Mouse (Mus musculus): ENCODE data around the gene Dlg1.

The Dlg1 gene

GRCm38 (mm10) chr16:31659453-31659852 is 3.8 kb upstream of the Dlg1 start:
- Histone ChIP-seq H3K4me1 (replicated peaks; ENCODE audit: low read depth, low read length) (peaks cover 26% of the 10 kb centered on the region), H3K9me3 (ENCODE audit: low read length) (no peaks in the 10 kb centered on the region), H3K36me3 (ENCODE audit: insufficient read depth, low read length) (no peaks in the 10 kb centered on the region), H3K4me3 (replicated peaks; ENCODE audit: low read length) (no peak overlapping the region), H3K27me3 (ENCODE audit: insufficient read depth, low read length) (peaks cover 49% of the 10 kb centered on the region)
- TF ChIP-seq NANOG (IDR thresholded peaks at IDR 0.05; ENCODE audit: borderline replicate concordance, low read length) (no peak), POU5F1 (IDR thresholded peaks at IDR 0.05; ENCODE audit: borderline replicate concordance, low read length) (no peak), CTCF (conservative IDR thresholded peaks at IDR 0.05; ENCODE audit: low read length) (no peak)

DNA sequence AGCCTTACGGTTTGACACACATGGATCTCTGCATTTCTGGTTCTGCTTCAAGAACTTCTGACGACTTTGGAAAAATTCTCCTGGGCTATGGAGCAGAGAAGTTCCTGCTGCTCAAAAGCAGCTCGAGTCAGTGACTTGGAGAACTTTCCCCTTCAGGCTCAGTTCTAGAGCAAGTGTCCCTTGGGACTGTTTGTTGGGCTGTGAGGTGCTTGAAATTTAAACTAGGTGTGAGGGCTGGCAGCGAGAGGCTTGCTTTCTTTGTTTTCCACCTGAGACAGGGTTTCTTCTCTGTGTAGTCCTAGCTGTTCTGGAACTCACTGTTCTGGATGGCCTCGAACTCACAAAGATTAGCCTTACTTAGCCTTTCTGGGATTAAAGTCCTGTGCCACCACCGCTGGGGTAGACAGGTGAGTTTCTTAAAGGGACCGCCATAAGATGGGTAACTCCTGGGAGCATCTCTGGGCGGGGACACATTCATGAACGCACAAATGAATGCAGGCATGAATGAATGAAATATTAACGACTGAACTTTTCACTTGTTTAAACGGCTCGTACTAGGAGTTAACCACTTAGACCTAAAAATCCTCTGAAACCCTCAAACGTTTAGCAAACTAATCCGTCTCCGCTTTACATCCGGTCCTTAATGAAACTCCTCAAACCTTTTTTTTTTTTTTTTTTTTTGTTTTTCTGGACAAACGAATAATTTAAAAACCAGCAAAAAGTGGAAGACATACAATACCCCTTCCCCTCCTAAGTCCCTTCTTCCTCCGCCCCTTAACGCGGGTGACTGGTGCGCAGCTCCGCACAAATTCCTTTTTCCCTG is 476 bp upstream of the Dlg1 start:
- TF ChIP-seq CTCF (conservative IDR thresholded peaks at IDR 0.05; ENCODE audit: low read length) (no peak), POU5F1 (IDR thresholded peaks at IDR 0.05; ENCODE audit: borderline replicate concordance, low read length) (no peak), NANOG (IDR thresholded peaks at IDR 0.05; ENCODE audit: borderline replicate concordance, low read length) (no peak)
- Histone ChIP-seq H3K27me3 (ENCODE audit: insufficient read depth, low read length) (peaks cover 42% of the 10 kb centered on the region), H3K36me3 (ENCODE audit: insufficient read depth, low read length) (peaks cover 23% of the 10 kb centered on the region)

DNA sequence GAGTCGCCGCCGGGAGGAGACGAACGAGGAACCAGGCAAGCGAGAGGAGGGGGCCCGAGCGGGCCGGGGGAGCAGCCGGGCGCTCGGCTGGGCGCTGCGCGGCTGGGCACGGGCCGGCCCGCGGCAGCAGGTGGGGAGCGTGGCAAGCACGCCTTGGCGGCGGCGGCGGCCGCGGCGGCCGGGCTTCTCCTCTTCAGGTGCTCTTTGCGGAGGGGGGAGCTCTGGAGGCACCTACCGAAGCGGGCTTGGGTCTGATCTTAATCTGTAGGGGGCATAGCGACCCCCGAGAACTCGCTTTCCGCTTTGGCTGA is 999 bp downstream of the Dlg1 start:
- H3K4me1 ChIP-seq (replicated peaks; ENCODE audit: low read depth, low read length) = peaks cover 32% of the 10 kb centered on the region
- no peak for TF ChIP-seq NANOG (IDR thresholded peaks at IDR 0.05; ENCODE audit: borderline replicate concordance, low read length)
- TF ChIP-seq CTCF (conservative IDR thresholded peaks at IDR 0.05; ENCODE audit: low read length) = no peak
- no peak for TF ChIP-seq POU5F1 (IDR thresholded peaks at IDR 0.05; ENCODE audit: borderline replicate concordance, low read length)
- H3K27me3 ChIP-seq (ENCODE audit: insufficient read depth, low read length) = peaks cover 34% of the 10 kb centered on the region
- no peaks in the 10 kb centered on the region for H3K9me3 ChIP-seq (ENCODE audit: low read length)
- H3K4me3 ChIP-seq (replicated peaks; ENCODE audit: low read length) = peak overlapping the region; percentile 89
- H3K36me3 ChIP-seq (ENCODE audit: insufficient read depth, low read length) = peaks cover 29% of the 10 kb centered on the region

More for the DNA sequence above, 476 bp upstream of the Dlg1 start:
- Histone ChIP-seq H3K4me1 (replicated peaks; ENCODE audit: low read depth, low read length) (peaks cover 36% of the 10 kb centered on the region), H3K9me3 (ENCODE audit: low read length) (no peaks in the 10 kb centered on the region), H3K4me3 (replicated peaks; ENCODE audit: low read length) (peak overlapping the region; percentile 89)

DNA sequence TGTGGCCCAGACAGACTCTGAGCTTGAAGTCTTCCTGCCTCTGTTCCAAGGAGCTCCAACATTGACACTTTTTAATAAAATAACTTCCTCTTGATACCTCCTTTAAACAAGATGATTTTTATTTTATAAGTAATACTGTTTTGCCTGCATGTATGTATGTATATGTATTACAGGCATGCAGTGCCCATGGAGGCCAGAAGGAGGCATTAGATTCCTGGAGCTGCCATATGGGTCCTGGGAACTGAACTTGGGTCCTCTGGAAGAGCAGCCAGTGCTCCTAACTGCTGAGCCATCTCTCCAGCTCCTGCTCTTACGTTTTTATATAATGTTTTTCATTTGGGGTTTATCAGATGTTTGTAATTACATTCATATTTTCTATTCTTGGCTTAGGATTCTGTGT is 9.0 kb downstream of the Dlg1 start:
- TF ChIP-seq NANOG (IDR thresholded peaks at IDR 0.05; ENCODE audit: borderline replicate concordance, low read length) (no peak), CTCF (conservative IDR thresholded peaks at IDR 0.05; ENCODE audit: low read length) (peak; percentile 65)

GRCm38 (mm10) chr16:31677463-31677862 is 14.2 kb downstream of the Dlg1 start:
- Histone ChIP-seq H3K4me3 (replicated peaks; ENCODE audit: low read length) (no peak overlapping the region), H3K27me3 (ENCODE audit: insufficient read depth, low read length) (no peaks in the 10 kb centered on the region), H3K9me3 (ENCODE audit: low read length) (no peaks in the 10 kb centered on the region), H3K4me1 (replicated peaks; ENCODE audit: low read depth, low read length) (no peaks in the 10 kb centered on the region), H3K36me3 (ENCODE audit: insufficient read depth, low read length) (peaks cover 26% of the 10 kb centered on the region)
- TF ChIP-seq POU5F1 (IDR thresholded peaks at IDR 0.05; ENCODE audit: borderline replicate concordance, low read length) = no peak
- no peak for TF ChIP-seq NANOG (IDR thresholded peaks at IDR 0.05; ENCODE audit: borderline replicate concordance, low read length)
- TF ChIP-seq CTCF (conservative IDR thresholded peaks at IDR 0.05; ENCODE audit: low read length) = no peak

More for the DNA sequence above, 9.0 kb downstream of the Dlg1 start:
- Histone ChIP-seq H3K9me3 (ENCODE audit: low read length) (no peaks in the 10 kb centered on the region), H3K4me1 (replicated peaks; ENCODE audit: low read depth, low read length) (no peaks in the 10 kb centered on the region), H3K4me3 (replicated peaks; ENCODE audit: low read length) (no peak overlapping the region), H3K36me3 (ENCODE audit: insufficient read depth, low read length) (peaks cover 38% of the 10 kb centered on the region), H3K27me3 (ENCODE audit: insufficient read depth, low read length) (no peaks in the 10 kb centered on the region)

GRCm38 (mm10) chr16:31682291-31682690 is 19.0 kb downstream of the Dlg1 start:
- H3K4me3 ChIP-seq (replicated peaks; ENCODE audit: low read length) = no peak overlapping the region

GRCm38 (mm10) chr16:31683670-31684430 is 20.6 kb downstream of the Dlg1 start:
- Histone ChIP-seq H3K4me1 (replicated peaks; ENCODE audit: low read depth, low read length) (no peaks in the 10 kb centered on the region), H3K9me3 (ENCODE audit: low read length) (no peaks in the 10 kb centered on the region), H3K36me3 (ENCODE audit: insufficient read depth, low read length) (peaks cover 33% of the 10 kb centered on the region), H3K4me3 (replicated peaks; ENCODE audit: low read length) (no peak overlapping the region), H3K27me3 (ENCODE audit: insufficient read depth, low read length) (no peaks in the 10 kb centered on the region)
- no peak for TF ChIP-seq POU5F1 (IDR thresholded peaks at IDR 0.05; ENCODE audit: borderline replicate concordance, low read length)
- TF ChIP-seq NANOG (IDR thresholded peaks at IDR 0.05; ENCODE audit: borderline replicate concordance, low read length) = no peak
- TF ChIP-seq CTCF (conservative IDR thresholded peaks at IDR 0.05; ENCODE audit: low read length) = no peak

More at GRCm38 (mm10) chr16:31682291-31682690, 19.0 kb downstream of the Dlg1 start:
- Histone ChIP-seq H3K4me1 (replicated peaks; ENCODE audit: low read depth, low read length) (no peaks in the 10 kb centered on the region), H3K36me3 (ENCODE audit: insufficient read depth, low read length) (peaks cover 40% of the 10 kb centered on the region), H3K9me3 (ENCODE audit: low read length) (no peaks in the 10 kb centered on the region), H3K27me3 (ENCODE audit: insufficient read depth, low read length) (no peaks in the 10 kb centered on the region)
- TF ChIP-seq CTCF (conservative IDR thresholded peaks at IDR 0.05; ENCODE audit: low read length) = no peak
- TF ChIP-seq POU5F1 (IDR thresholded peaks at IDR 0.05; ENCODE audit: borderline replicate concordance, low read length) = no peak
- no peak for TF ChIP-seq NANOG (IDR thresholded peaks at IDR 0.05; ENCODE audit: borderline replicate concordance, low read length)

DNA sequence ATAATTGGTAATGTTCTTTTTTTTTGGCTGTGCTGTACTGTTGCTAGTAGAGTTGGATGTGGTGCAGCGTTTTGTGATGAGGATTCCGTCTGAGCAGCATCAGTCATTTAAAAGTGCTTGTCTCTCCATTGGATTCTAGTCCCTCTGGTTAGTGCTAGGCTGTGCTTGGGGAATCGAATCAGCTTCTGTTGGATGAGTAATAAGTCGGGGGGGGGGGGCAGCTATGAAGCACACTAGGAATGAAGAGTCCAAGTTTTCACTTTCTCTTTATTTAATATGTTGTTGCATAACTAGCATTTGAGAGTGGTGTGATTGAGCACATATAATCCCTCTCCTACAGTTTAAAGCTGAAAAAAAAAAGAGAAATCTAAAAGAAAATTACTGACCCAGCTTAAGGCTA is 21.5 kb downstream of the Dlg1 start:
- no peaks in the 10 kb centered on the region for H3K9me3 ChIP-seq (ENCODE audit: low read length)
- H3K36me3 ChIP-seq (ENCODE audit: insufficient read depth, low read length) = peaks cover 31% of the 10 kb centered on the region
- no peaks in the 10 kb centered on the region for H3K27me3 ChIP-seq (ENCODE audit: insufficient read depth, low read length)
- no peak overlapping the region for H3K4me3 ChIP-seq (replicated peaks; ENCODE audit: low read length)
- TF ChIP-seq CTCF (conservative IDR thresholded peaks at IDR 0.05; ENCODE audit: low read length) (no peak), POU5F1 (IDR thresholded peaks at IDR 0.05; ENCODE audit: borderline replicate concordance, low read length) (no peak), NANOG (IDR thresholded peaks at IDR 0.05; ENCODE audit: borderline replicate concordance, low read length) (no peak)
- H3K4me1 ChIP-seq (replicated peaks; ENCODE audit: low read depth, low read length) = no peaks in the 10 kb centered on the region

All from E14TG2a.4 (cell line).